Mouse (Mus musculus) hindbrain, embryonic 16.5 days (tissue): Measurements from ENCODE around the gene Hspg2. TPM values are rescaled to one million over a fixed set of nuclear protein-coding genes. Genes with fewer than 3 reads are reported as not detected.

Source experiments
- ATAC-seq: fragments of 200-750 bp; cut with Nextera tagmentation; 2 replicates; pipeline ENCODE4 v1.8.0; 2017; ENCODE audit warnings: moderate TSS enrichment, moderate library complexity
- H3K27ac ChIP-seq: fragments of 300-500 bp; sonication (generic); 2 replicates; pipeline ENCODE4 v1.5.1; 2014; ENCODE audit warnings: low read depth, mild to moderate bottlenecking, control low read depth, low read length, moderate library complexity
- H3K27me3 ChIP-seq: fragments of 300-500 bp; sonication (generic); replicated peaks from 2 replicates; pipeline ENCODE4 v1.6.1; 2014; ENCODE audit warnings: low read length; ENCODE audit not compliant: control insufficient read depth, insufficient read depth
- H3K36me3 ChIP-seq: fragments of 300-500 bp; sonication (generic); 2 replicates; pipeline ENCODE4 v1.6.1; 2014; ENCODE audit warnings: mild to moderate bottlenecking, low read length, moderate library complexity, mixed read lengths; ENCODE audit not compliant: control insufficient read depth, insufficient read depth
- H3K4me1 ChIP-seq: fragments of 300-500 bp; sonication (generic); 2 replicates; pipeline ENCODE4 v1.6.1; 2014; ENCODE audit warnings: low read depth, low read length; ENCODE audit not compliant: control insufficient read depth, insufficient read depth
- H3K4me2 ChIP-seq: fragments of 300-500 bp; sonication (generic); 2 replicates; pipeline ENCODE4 v1.6.1; 2014; ENCODE audit warnings: mild to moderate bottlenecking, low read length, control low read depth, moderate library complexity
- H3K4me3 ChIP-seq: fragments of 300-500 bp; sonication (generic); 2 replicates; pipeline ENCODE4 v1.5.1; 2014; ENCODE audit warnings: mild to moderate bottlenecking, low read length, control low read depth, moderate library complexity
- H3K9ac ChIP-seq: fragments of 300-500 bp; sonication (generic); 2 replicates; pipeline ENCODE4 v1.6.1; 2014; ENCODE audit warnings: low read depth, mild to moderate bottlenecking, control low read depth, low read length, moderate library complexity
- H3K9me3 ChIP-seq: fragments of 300-500 bp; sonication (generic); 2 replicates; pipeline ENCODE4 v1.6.1; 2014; ENCODE audit warnings: mild to moderate bottlenecking, low read length, moderate library complexity; ENCODE audit not compliant: control insufficient read depth
- WGBS: fragments of 180-500 bp; shearing (Covaris S2); extraction: QIAGEN DNeasy Blood & Tissue Kit; methylation state at CpG from one replicate; pipeline ENCODE4 v1.1.7; 2014; 5-methylcytosine and 5-hydroxymethylcytosine counted together
- polyA plus RNA-seq: library from polyadenylated mRNA; unstranded; fragments of >200 nt; fragmentation: Nextera tagmentation; extraction: Ambion mirVana; gene quantifications from 2 replicates; pipeline ENCODE4 v1.2.1, GENCODE M21; 2015

Hspg2 gene
- polyA plus RNA-seq, 1 experiment from 2014 or later = 6.5 TPM

GRCm38 (mm10) chr4:137457292-137457691 lies 11.3 kb upstream of the Hspg2 start:
- Histone ChIP-seq H3K36me3 (no peaks in the 10 kb centered on the region), H3K27me3 (no peaks in the 10 kb centered on the region), H3K27ac (no peak overlapping the region), H3K4me3 (no peak overlapping the region), H3K9me3 (no peaks in the 10 kb centered on the region), H3K4me1 (no peaks in the 10 kb centered on the region), H3K4me2 (no peak overlapping the region), H3K9ac (no peak overlapping the region)
- 81% methylated on average over 4 of the region's 4 CpGs for WGBS
- ATAC-seq = no peak

- WGBS = 78% methylated on average over 9 of the region's 9 CpGs
- Histone ChIP-seq H3K4me3 (no peak overlapping the region), H3K4me2 (no peak overlapping the region)
These were observed 10.3 kb upstream of the Hspg2 start for GRCm38 (mm10) chr4:137458310-137458709.

GRCm38 (mm10) chr4:137458861-137459260 lies 9.7 kb upstream of the Hspg2 start:
- Histone ChIP-seq H3K27me3 (no peaks in the 10 kb centered on the region), H3K27ac (no peak overlapping the region), H3K9ac (no peak overlapping the region), H3K4me2 (no peak overlapping the region), H3K4me1 (no peaks in the 10 kb centered on the region), H3K4me3 (no peak overlapping the region), H3K36me3 (no peaks in the 10 kb centered on the region), H3K9me3 (no peaks in the 10 kb centered on the region)
- WGBS = 77% methylated on average over 5 of the region's 5 CpGs
- ATAC-seq = no peak

More at GRCm38 (mm10) chr4:137458310-137458709, 10.3 kb upstream of the Hspg2 start:
- Histone ChIP-seq H3K36me3 (no peaks in the 10 kb centered on the region), H3K27ac (no peak overlapping the region), H3K9ac (no peak overlapping the region), H3K27me3 (no peaks in the 10 kb centered on the region), H3K9me3 (no peaks in the 10 kb centered on the region), H3K4me1 (no peaks in the 10 kb centered on the region)
- no peak for ATAC-seq

GRCm38 (mm10) chr4:137460676-137461075 lies 7.9 kb upstream of the Hspg2 start:
- no peaks in the 10 kb centered on the region for H3K4me1 ChIP-seq
- WGBS = 59% methylated on average over 14 of the region's 14 CpGs
- no peak overlapping the region for H3K27ac ChIP-seq
- no peaks in the 10 kb centered on the region for H3K9me3 ChIP-seq
- H3K9ac ChIP-seq = no peak overlapping the region
- H3K4me3 ChIP-seq = no peak overlapping the region
- no peaks in the 10 kb centered on the region for H3K27me3 ChIP-seq
- ATAC-seq = no peak
- no peaks in the 10 kb centered on the region for H3K36me3 ChIP-seq
- H3K4me2 ChIP-seq = no peak overlapping the region

- ATAC-seq = no peak
- no peaks in the 10 kb centered on the region for H3K36me3 ChIP-seq
- H3K27ac ChIP-seq = no peak overlapping the region
- H3K4me1 ChIP-seq = no peaks in the 10 kb centered on the region
- no peak overlapping the region for H3K9ac ChIP-seq
- H3K9me3 ChIP-seq = no peaks in the 10 kb centered on the region
- 72% methylated on average over 4 of the region's 4 CpGs for WGBS
- no peak overlapping the region for H3K4me2 ChIP-seq
- H3K4me3 ChIP-seq = no peak overlapping the region
- H3K27me3 ChIP-seq = no peaks in the 10 kb centered on the region
These were observed 7.4 kb upstream of the Hspg2 start for GRCm38 (mm10) chr4:137461217-137461616.

GRCm38 (mm10) chr4:137461981-137462690 lies 6.4 kb upstream of the Hspg2 start:
- H3K36me3 ChIP-seq = no peaks in the 10 kb centered on the region
- no peaks in the 10 kb centered on the region for H3K4me1 ChIP-seq
- no peak overlapping the region for H3K27ac ChIP-seq
- ATAC-seq = no peak
- no peaks in the 10 kb centered on the region for H3K27me3 ChIP-seq
- H3K9me3 ChIP-seq = no peaks in the 10 kb centered on the region
- 93% methylated on average over 16 of the region's 16 CpGs for WGBS
- no peak overlapping the region for H3K9ac ChIP-seq
- no peak overlapping the region for H3K4me2 ChIP-seq
- H3K4me3 ChIP-seq = no peak overlapping the region

GRCm38 (mm10) chr4:137465125-137465787 lies 3.3 kb upstream of the Hspg2 start:
- ATAC-seq = no peak
- Histone ChIP-seq H3K9ac (no peak overlapping the region), H3K27me3 (no peaks in the 10 kb centered on the region), H3K27ac (no peak overlapping the region), H3K9me3 (no peaks in the 10 kb centered on the region), H3K4me2 (no peak overlapping the region), H3K4me1 (peaks cover 5% of the 10 kb centered on the region), H3K36me3 (no peaks in the 10 kb centered on the region), H3K4me3 (no peak overlapping the region)
- WGBS = 63% methylated on average over 13 of the region's 13 CpGs

GRCm38 (mm10) chr4:137466991-137467390 lies 1.6 kb upstream of the Hspg2 start:
- 74% methylated on average over 4 of the region's 4 CpGs for WGBS

GRCm38 (mm10) chr4:137467525-137467924 lies 1.0 kb upstream of the Hspg2 start:
- no peak overlapping the region for H3K9ac ChIP-seq
- WGBS = 80% methylated on average over 2 of the region's 2 CpGs
- H3K4me1 ChIP-seq = peaks cover 5% of the 10 kb centered on the region
- H3K27me3 ChIP-seq = no peaks in the 10 kb centered on the region
- H3K36me3 ChIP-seq = no peaks in the 10 kb centered on the region
- H3K27ac ChIP-seq = no peak overlapping the region
- H3K9me3 ChIP-seq = no peaks in the 10 kb centered on the region
- no peak overlapping the region for H3K4me3 ChIP-seq
- no peak overlapping the region for H3K4me2 ChIP-seq
- no peak for ATAC-seq

More at GRCm38 (mm10) chr4:137466991-137467390, 1.6 kb upstream of the Hspg2 start:
- Histone ChIP-seq H3K27ac (no peak overlapping the region), H3K36me3 (no peaks in the 10 kb centered on the region), H3K4me2 (no peak overlapping the region), H3K27me3 (no peaks in the 10 kb centered on the region), H3K9ac (no peak overlapping the region), H3K9me3 (no peaks in the 10 kb centered on the region), H3K4me1 (peaks cover 5% of the 10 kb centered on the region), H3K4me3 (no peak overlapping the region)
- ATAC-seq = no peak
